Mouse (Mus musculus): ENCODE measurements around the gene Cyp1a2.
A peak's percentile ranks its signal among the peaks of the same experiment; 100 is the strongest.

Cyp1a2 gene

DNA sequence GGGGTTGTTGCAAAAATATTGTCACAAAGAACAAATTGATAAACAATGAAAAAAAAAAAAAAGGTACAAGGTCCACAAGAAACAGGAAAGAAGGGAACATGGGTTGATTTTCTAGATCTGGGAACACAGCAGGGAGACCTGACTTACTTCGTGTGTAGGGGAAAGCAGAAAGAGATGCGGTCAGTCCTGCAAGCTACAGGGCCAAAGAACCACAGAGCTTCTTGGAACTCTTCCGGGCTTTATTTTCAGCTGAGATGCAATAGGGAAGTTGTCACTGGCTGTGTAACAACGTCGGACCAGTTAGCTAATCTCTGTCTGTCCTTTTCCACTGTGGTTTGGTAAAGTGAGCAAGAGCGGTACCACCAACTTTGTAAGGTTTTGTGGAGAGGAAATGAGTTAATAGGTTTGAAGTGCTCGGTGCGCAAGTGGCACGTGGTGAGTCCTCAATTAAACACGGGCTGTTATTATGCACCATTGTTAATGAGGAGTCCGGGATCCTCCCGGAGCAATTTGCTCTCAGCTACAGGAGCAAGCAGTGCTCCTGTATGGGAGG, 36.9 kb downstream of the Cyp1a2 start:
- no peak for DNase-seq (ENCODE audit: extremely low spot score)

DNA sequence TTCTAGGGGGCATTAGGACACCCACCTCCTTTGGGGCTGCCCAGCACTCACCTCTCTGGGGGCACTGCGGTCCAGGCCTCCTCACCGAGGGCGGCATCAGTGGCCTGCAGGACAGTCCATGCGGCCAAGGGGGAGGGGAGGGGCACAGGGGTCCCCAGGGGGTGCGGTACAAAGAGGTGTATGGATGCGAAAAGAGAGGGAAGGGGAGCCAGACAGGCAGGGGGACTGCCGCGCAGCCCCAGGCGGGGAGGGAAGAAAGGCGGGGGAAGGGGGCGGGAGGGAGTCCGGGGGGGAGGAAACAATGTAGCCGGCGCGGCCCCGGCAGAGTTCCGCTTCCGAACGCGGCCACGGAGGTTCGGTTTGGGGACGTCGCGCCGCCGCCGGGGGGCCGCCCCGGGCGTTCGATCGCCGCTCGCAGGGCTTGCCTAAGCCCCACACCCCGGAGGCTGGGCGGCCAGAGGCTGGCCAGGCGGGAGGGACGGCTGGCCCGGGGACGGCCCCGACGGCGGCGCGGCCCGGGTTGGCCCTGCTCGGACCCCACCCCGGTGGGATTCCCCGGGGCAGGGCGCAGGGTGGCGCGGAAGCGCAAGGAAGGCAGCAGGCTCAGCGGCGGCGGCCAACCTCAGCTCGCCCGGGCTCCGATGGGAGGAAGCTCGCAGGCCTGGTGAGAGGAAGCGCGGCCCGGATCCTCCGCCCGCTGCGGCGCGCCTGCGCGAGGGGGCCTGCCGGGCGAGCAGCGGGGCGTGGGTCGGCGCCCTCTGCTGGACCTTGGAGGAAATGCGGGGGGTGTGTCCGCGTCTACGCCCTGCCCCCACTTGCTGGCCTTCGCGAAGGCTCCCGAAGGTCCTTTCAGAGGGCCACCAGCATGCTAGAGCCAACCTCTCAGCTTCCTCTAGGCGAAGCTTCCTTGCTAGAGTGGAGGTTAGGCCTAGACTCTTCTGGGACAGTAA, 38.3 kb downstream of the Cyp1a2 start:
- DNase-seq (ENCODE audit: extremely low spot score), result peak; percentile 94

DNA sequence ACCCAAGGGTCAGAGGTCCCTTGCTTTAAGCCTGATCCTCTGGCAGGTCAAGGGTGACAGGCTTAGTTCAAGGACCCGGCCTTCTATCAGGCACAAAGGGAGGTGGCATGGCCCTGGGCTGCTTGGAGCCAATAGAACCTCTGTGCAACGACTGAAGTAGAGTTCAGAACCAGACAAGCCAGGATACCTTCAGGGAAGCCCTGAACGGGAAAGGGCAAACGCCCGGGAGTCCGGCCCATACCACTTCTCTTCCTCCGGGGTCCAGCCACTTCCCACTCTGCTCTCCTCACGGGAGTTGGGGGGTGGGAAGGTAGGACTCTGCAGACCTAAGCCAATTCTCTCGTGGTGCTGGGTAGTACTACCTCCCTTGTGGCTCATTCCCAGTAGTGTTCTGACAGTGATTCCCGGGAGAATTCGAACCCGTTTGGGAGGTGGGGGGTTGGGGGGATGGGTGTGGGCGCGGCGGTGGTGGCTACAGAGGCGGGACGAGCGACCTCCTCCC, 39.0 kb downstream of the Cyp1a2 start:
- peak; percentile 46 for DNase-seq (ENCODE audit: extremely low spot score)

DNA sequence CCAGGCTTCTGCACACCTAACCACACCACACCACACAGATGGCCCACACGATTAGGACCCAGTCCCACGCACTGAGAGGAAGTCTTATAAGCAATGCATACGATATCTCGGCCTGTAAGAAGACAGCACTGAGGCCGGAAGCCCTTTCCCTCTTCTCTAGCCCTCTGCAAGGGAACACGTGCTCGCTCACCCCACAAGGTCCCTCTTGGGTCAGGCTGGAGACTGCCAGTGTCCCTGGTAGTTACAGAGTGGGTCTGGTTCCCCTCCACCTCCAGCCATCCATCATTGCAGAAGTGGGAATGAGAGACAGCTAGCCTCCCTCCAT, 39.7 kb downstream of the Cyp1a2 start:
- no peak for DNase-seq (ENCODE audit: extremely low spot score)

DNA sequence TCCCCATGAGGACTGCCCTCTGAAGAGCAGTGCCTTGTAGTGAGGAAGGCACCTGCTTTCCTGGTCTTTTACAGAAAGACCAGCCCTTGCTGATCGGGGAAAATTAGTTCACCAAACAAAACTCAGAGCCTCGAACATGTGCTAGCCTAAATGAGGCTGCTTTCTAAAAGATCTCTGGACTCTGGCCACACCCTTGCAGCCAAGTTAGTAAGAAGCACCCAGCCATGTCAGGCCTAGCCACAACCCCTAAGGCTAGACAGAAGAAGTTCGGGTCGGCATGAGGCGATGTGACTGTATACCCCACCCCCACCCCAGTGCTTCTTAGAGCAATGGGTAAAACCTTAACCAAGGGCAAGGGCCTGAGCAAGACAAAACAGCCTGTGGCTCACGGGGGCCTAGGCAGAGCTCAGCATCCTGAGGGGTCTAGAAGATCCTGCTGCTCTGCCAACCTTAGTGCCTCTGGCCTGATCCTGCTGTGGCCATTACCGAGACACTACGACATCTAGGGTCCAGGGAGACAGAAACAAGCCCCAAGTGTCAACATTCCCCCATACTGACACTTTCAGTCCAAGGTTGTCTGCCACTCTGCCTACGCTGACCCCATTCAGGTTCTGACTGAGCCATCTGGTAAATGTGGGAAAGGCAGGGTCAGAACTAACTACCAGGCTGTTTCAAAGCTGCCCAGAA, 40.2 kb downstream of the Cyp1a2 start:
- DNase-seq (ENCODE audit: extremely low spot score), result no peak

DNA sequence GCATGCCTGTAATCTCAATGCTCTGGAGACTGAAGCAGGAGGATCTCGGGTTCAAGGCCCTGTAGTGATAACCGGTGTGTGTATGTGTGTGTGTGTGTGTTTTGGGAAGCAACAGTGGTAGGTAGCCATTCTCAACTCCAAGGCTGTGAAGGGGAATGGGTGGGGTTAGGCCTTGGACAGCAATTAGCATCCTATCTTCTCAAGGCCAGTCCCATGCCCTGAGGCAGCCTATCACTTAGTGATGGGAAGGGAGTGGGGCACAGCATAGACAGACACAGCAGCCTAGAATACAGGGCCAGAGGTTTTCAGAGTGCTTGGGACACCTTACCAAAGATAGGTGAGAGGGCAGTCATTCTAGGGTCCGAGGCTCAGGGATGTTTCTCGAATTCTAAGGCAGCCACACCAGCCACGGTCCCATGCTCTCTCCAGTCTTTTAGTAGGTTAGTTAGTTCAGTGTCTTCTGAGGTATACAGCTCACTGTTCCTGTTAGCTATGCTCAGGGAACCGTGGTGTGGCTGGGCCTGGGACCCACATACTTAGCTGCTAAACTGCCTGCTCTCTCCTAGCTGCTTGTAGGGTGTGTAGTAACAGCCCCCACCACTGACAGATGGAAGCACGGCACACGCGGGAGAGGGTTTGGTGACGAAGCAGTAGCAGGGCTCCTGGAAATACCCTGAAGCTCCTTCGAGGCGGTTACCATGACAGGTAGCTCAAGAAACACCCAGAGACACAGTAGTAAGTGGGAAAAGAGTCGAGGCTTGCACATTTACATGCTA, 41.5 kb downstream of the Cyp1a2 start:
- no peak for DNase-seq (ENCODE audit: extremely low spot score)

DNA sequence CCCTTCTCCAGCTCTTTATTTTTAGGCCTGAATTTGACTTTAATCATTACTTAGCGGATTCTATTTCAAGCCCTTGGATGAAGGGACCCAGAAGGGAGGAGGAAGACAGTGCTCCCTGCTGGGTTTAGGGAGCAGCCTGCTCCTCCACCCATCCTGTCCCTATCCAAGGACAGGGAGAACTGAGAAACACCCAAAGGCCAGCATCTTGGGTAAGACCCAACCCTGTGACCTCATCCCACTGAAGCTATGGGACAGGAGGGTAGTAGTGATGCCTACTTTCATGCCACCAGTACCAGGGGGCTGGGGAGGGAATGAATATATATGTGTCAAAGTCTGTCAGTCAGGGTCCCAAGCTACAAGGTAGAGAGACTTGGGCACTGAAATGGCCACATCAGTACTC, 42.5 kb downstream of the Cyp1a2 start:
- no peak for DNase-seq (ENCODE audit: extremely low spot score)

DNA sequence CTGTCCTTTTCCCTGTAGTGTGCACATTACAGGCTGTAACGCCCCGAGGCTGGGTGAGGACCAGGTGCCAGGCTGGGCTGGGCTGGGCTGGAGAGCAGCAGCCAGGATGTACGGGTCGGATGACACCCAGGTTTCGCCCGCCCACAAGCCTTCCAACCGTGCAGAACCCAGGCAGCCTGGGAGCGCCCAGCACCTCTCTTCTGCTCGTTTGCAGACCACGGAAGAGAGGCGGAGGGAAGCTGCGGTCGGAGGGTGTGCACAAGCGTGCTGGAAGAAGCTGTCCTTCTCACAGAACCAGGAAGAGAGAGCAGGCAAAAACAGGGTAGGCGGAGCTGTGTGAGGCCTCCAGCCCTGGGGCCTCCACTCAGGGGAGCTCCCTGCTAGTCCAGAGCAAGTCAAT, 43.1 kb downstream of the Cyp1a2 start:
- no peak for DNase-seq (ENCODE audit: extremely low spot score)

DNA sequence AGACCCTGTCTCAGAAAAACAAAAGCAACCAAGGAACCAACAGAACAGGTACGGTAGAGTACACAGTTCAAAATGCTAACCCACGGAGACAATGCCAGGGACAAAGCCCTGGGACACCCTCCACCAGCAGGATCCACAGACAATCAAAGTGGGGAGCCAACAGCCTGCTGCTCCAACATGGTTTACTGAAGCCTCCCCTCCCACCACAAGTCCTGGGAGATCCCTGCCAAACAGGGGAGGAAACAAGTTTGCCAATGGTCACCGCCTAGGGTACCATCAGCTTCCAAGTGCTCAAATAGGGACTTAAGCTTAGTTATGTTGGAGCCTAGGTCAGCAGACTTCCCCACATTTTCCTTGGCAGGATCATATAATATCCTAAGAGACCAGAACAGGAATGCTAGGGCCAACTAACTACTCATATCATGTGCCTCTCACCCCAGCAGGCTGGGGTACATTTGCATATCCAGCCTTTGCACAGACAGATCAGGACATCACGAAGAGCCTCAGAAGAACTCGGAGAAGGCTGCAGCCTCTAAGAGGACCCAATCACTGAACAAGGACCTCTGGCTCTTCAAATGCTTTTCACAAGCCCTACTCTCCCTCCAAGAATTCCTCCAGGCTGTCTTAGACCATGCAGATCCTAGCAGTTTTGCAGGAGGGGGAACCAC, 43.7 kb downstream of the Cyp1a2 start:
- no peak for DNase-seq (ENCODE audit: extremely low spot score)

DNA sequence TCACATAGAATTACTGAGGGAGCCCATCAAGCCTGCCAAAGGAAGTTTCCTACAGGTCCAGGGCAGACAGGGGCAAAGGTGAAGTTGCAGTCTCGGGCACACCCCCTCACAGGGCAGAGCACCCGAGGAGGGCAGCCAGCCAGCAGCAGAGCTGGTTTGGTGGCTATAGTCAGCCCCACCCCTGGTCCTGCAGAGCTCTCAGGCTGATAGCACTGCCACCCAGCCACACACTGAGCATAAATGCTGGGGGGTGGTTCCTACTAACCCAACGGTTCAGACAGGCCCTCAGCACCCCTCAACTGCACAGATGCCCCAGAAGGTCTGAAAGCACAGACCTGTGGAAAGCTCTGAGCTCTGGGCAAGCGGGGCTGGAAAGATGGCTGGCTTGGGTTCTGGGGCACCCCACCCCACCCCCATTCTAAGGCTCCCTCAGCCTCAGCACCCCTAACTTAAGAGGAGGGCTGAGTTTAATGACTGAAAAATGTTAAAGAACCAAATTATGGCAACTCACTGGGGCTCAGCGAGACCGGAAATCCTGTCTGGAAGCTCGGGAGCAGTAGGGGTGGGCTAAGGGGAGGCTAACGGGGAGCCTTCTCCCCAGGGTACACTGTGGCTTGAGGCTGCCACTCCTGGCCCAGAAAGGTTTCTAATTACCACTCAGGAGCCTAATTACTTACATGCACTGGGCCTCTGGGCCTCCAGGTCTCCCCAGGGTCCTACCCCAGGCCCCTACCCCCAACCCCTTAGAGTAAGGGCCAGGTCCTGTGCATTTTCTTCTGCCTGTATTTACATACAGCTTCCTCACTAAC, 44.6 kb downstream of the Cyp1a2 start:
- DNase-seq (ENCODE audit: extremely low spot score), result no peak

DNA sequence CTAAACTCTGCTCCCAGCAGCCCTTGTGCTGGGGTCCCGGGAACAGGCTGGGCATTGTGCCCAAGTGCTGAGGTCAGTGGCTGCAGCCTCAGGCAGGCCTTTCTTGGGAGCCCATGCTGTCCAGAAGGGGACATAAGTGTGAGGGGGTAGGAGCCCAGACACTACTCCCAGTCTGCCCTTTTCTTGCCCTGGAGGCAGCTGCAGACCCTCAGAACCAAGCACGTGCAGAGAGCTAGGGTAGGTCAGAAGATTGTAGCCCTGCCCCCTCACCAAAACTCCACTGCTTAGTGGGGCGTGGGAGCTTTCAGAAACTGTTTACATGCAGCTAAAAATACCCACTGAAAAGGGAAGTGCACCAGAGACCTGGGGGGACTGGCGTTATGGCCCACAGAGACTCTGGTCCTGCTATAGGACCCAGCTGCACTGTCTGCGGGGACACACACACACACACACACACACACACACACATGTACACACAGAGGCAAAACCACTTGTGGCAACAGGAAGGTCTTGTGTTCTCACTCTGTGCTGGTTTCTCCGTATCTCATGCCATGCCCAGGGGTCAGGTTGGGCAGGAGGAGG, 45.7 kb downstream of the Cyp1a2 start:
- no peak for DNase-seq (ENCODE audit: extremely low spot score)

DNA sequence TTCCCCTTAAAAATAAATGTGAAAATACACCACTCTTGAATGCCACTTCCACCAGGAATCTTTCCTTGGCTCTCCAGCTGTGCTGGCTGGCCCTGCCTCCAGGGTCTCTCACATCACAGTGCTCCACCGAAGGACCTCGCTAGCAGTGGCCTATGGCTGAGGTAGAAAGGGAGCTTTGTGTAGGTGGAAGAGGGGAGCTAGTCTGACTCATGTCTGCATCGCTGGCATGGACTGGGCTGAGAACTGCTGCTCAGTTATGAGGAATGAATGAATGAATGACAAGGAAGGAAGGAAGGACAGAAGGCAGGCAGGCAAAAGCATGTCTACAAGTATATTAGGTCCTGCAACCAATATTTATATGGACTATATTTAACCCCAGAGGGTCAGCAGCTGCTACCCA, 46.2 kb downstream of the Cyp1a2 start:
- DNase-seq (ENCODE audit: extremely low spot score), result no peak

DNA sequence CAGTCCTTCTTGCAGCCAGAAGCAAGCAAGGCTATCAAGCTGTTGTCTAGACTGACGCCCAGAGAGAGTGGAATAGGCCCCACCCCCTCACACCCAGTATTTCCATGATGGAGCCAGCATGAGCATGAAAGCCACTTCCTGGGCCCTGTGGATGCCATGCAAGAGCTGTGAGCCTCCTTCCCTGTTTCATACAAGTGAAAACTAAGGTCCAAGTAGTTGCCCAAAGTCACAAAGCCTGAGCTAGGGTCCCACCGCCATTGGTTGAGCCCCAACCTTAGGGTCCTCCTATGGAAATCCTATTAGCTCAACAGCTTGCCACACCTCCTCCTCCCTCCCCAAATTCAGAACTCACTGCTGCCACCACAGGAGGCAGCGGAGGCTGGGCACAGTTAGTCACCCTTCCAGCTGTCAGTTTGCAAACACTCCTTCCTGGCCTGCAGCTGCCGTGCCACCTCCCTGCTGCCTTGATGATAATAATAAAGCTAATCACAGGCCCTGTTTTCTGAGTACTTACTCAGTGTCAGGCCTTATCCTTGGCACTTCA, 50.0 kb downstream of the Cyp1a2 start:
- DNase-seq (ENCODE audit: extremely low spot score), result no peak

DNA sequence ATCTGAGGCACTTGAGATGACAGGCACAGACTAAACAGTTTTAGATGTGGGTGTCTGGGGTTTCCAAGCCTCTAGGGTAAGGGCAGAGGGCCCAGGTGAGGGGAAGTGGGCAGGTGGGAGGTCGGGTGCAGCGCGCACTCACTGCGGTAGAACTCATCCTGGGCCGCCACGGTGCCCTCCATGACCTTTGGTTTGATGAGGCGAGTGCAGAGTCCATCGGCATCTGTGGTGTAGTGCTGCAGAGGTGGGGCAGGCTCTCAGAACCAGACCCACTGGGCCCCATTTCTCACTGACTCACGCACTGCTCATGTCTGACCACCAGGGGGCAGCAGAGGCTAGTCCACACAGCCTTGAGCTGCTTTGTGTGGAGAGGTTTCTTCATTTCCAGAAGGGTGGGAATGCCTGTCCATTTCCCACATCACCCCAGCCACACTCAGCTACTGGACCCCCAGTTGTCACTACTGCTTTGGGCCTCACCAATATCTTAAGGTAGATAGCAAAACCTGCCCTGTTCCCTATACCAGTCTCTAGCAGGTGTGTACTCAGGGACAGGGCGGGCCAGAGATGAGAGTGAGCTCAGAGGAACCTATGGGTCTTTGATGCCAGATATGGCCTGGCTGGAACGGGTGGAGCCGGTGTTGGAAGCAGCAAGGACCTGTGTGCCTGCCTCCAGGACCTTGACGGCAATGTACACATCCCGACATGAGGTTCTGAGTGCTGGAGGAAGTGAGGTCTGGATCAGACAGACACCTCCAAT, 54.2 kb downstream of the Cyp1a2 start:
- DNase-seq (ENCODE audit: extremely low spot score), result peak; percentile 64

DNA sequence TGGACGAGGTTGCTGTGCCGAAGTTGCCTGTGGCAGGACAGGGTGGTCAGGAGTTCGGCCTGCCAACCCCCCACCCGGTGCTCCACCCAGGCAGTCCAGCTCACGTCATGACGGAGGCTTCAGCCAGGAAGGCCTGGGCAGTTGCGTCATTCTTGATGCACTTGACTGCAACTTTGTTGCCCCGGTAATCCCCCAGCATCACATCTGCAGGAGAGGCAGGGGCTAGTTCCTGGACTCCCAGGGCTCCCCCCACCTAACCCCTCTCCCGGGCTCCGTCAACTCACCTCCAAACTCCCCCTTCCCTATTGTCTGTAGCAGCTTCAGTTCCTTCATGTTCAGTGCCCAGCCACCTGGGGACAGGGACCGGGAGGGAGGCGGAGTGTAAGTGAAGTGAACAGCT, 54.8 kb downstream of the Cyp1a2 start:
- no peak for DNase-seq (ENCODE audit: extremely low spot score)

DNA sequence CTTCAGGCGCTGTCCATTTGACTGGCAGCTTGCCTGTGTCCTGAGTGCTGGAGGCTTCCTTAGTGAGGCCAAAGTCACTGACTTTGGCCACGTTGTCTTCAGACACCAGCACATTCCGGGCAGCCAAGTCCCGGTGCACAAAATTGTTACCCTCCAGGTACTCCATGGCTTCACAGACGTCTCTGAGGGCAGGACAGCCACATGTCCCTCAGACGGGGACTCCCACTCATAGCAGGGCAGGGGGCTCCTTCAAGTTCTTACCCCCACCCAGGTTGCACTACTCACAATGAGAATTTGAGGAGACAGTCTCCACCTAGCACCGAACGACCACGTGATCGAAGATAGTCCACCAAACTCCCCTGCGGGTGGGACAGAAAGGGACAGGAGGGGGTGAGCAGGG, 55.6 kb downstream of the Cyp1a2 start:
- DNase-seq (ENCODE audit: extremely low spot score), result no peak

DNA sequence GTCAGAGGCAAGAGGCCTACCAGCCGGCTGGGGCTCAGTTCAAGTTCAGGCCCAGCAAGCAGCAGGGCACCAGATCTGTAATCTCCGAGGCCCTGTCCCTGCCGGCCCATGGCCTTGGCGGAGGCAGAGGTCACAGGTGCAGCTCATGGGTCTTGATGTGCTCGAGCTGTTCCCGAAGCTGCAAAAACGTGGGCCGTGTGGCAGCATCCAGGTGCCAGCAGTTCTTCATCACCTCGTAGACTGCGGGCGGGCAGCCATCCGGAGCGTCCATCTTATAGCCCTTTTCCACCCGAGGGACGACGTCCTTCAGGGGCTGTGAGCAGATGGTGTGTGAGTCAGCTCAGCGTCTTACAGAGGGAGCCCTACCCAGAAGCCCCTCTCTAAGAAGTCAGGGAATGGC, 56.3 kb downstream of the Cyp1a2 start:
- no peak for DNase-seq (ENCODE audit: extremely low spot score)
